Mouse (Mus musculus) heart, adult 2 months (tissue): Measurements from ENCODE around the gene Hopx.

Experiments
- CTCF ChIP-seq: fragments of 200-600 bp; IDR thresholded peaks from 2 replicates; pipeline ENCODE4 v1.8.1; 2022; ENCODE audit warnings: antibody characterized with exemption, mild to moderate bottlenecking, moderate library complexity
- EP300 ChIP-seq: fragments of 200-500 bp; IDR thresholded peaks from 2 replicates; pipeline ENCODE4 v1.6.1; 2011; ENCODE audit warnings: low read depth, low read length, control low read depth; ENCODE audit not compliant: insufficient read depth
- POLR2A ChIP-seq: fragments of 200-500 bp; IDR thresholded peaks from 2 replicates; pipeline ENCODE4 v1.6.1; 2011; ENCODE audit warnings: mild to moderate bottlenecking, low read depth, low read length, control low read depth; ENCODE audit not compliant: insufficient read depth

DNA sequence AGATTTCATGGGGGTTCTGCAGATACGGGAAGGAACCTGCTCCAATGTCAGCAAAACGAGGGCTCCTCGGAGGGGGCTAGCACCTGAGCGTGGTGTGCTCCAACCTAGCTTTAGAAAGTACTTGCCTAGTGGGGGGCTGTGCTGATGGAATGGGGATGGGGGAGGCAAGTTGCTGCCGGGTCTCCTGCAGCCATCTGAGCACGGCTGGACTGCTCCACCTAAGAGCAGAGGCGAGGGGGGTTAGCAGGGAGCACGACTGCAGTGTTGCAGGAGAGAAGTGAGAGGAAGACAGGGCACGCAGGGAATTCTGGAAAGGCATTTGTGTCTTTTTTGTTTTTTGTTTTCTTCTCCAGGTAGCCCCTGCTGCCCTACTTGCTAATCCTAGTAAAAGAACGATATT is 54.6 kb downstream of the Hopx start:
- TF ChIP-seq POLR2A: no peak
- no peak for TF ChIP-seq CTCF
- TF ChIP-seq EP300: no peak
